In genomic region chr1:53751144-53751543, GRCm38 (mm10) we compare ENCODE assay signal across 30 mouse cellular contexts. TPM values are rescaled to one million over a fixed set of nuclear protein-coding genes. Genes with fewer than 3 reads are reported as not detected.
"Had no signal": no experiment of that assay in that cellular context is flagged by ENCODE, and none has a peak within 500 bp of the region (broad histone marks: within the 10 kb centered on the region; RNA-seq: fewer than 3 reads in every experiment).

No protein-coding gene starts in this region.

- DNase-seq: gastrocnemius, postnatal 14 days; gastrocnemius, postnatal 36 days; heart, adult 11 months; heart, postnatal 10 days; heart, postnatal 4 days; kidney, adult 11 months; kidney, adult 2 months; kidney, adult 9 months; kidney, postnatal 14 days; kidney, postnatal 36 days; layer of hippocampus, adult 9-11 months; layer of hippocampus, postnatal 36 days; left cerebral cortex, postnatal 4 days; liver, embryonic 13.5 days had no signal

- H3K27me3 ChIP-seq: heart, embryonic 12.5 days; hindbrain, embryonic 13.5 days; hindbrain, embryonic 15.5 days; kidney, embryonic 15.5 days; limb, embryonic 13.5 days; limb, embryonic 15.5 days; liver, embryonic 13.5 days; liver, embryonic 15.5 days had no signal

- H3K4me2 ChIP-seq: heart, embryonic 12.5 days; hindbrain, embryonic 13.5 days; hindbrain, embryonic 15.5 days; kidney, embryonic 15.5 days; limb, embryonic 13.5 days; limb, embryonic 15.5 days; liver, embryonic 13.5 days; liver, embryonic 15.5 days had no signal

- H3K27ac ChIP-seq: heart, embryonic 10.5 days; hindbrain, embryonic 10.5 days; hindbrain, embryonic 13.5 days; hindbrain, embryonic 15.5 days; hindbrain, postnatal 0 days; kidney, embryonic 15.5 days; kidney, postnatal 0 days; limb, embryonic 13.5 days; limb, embryonic 15.5 days; liver, embryonic 13.5 days; liver, embryonic 15.5 days had no signal

- H3K4me1 ChIP-seq: heart, embryonic 10.5 days; heart, embryonic 12.5 days; hindbrain, embryonic 10.5 days; hindbrain, embryonic 13.5 days; hindbrain, embryonic 15.5 days; kidney, embryonic 15.5 days; limb, embryonic 13.5 days; limb, embryonic 15.5 days; liver, embryonic 13.5 days; liver, embryonic 15.5 days had no signal

- ATAC-seq: hindbrain, postnatal 0 days; intestine, embryonic 16.5 days had no signal

- H3K9me3 ChIP-seq: heart, embryonic 10.5 days; heart, embryonic 12.5 days; hindbrain, embryonic 10.5 days; hindbrain, embryonic 13.5 days; hindbrain, embryonic 15.5 days; kidney, embryonic 15.5 days; limb, embryonic 13.5 days; limb, embryonic 15.5 days; liver, embryonic 13.5 days; liver, embryonic 15.5 days had no signal

- H3K36me3 ChIP-seq: heart, embryonic 10.5 days; hindbrain, embryonic 10.5 days; hindbrain, embryonic 13.5 days; hindbrain, embryonic 15.5 days; kidney, embryonic 15.5 days; limb, embryonic 13.5 days; limb, embryonic 15.5 days; liver, embryonic 13.5 days; liver, embryonic 15.5 days had no signal

- H3K4me3 ChIP-seq: heart, embryonic 10.5 days; heart, embryonic 12.5 days; hindbrain, embryonic 10.5 days; hindbrain, embryonic 13.5 days; hindbrain, embryonic 15.5 days; kidney, embryonic 15.5 days; limb, embryonic 13.5 days; limb, embryonic 15.5 days; liver, embryonic 13.5 days; liver, embryonic 15.5 days had no signal

- H3K9ac ChIP-seq: heart, embryonic 12.5 days; hindbrain, embryonic 13.5 days; hindbrain, embryonic 15.5 days; kidney, embryonic 15.5 days; limb, embryonic 13.5 days; limb, embryonic 15.5 days; liver, embryonic 13.5 days; liver, embryonic 15.5 days had no signal

RNA-seq across cellular contexts. Expression of gene Dnah7a, which starts 44.6 kb away (rescaled TPM):
- total RNA-seq: gastrocnemius, adult 18-20 months; gastrocnemius, adult 8-10 months; gastrocnemius, postnatal 14 days; gastrocnemius, postnatal 36 days; heart, postnatal 25 days; liver, adult 2 months had no signal
- polyA plus RNA-seq: liver, adult 2 months; liver, embryonic 13.5 days; liver, embryonic 15.5 days had no signal
